Mouse (Mus musculus) heart, embryonic 12.5 days (tissue): Measurements from ENCODE around the gene Ddah2. TPM values are rescaled to one million over a fixed set of nuclear protein-coding genes. Genes with fewer than 3 reads are reported as not detected.
A peak's percentile ranks its signal among the peaks of the same experiment; 100 is the strongest.

Experiments used
- ATAC-seq: fragments of 200-750 bp; cut with Nextera tagmentation; 2 replicates; pipeline ENCODE4 v1.8.0; 2017; ENCODE audit warnings: moderate TSS enrichment, moderate library complexity; ENCODE audit not compliant: insufficient number of reproducible peaks, low FRiP score
- H3K27ac ChIP-seq: fragments of 300-500 bp; sonication (generic); 2 replicates; pipeline ENCODE4 v1.5.1; 2016; ENCODE audit warnings: mild to moderate bottlenecking, moderate library complexity; ENCODE audit not compliant: poor library complexity, severe bottlenecking
- H3K27me3 ChIP-seq: fragments of 300-500 bp; sonication (generic); replicated peaks from 2 replicates; pipeline ENCODE4 v1.6.1; 2016; ENCODE audit warnings: mild to moderate bottlenecking, moderate library complexity
- H3K36me3 ChIP-seq: fragments of 300-500 bp; sonication (generic); 2 replicates; pipeline ENCODE4 v1.6.1; 2016; ENCODE audit warnings: mild to moderate bottlenecking, moderate library complexity
- H3K4me1 ChIP-seq: fragments of 300-500 bp; sonication (generic); replicated peaks from 2 replicates; pipeline ENCODE4 v1.6.1; 2016; ENCODE audit warnings: mild to moderate bottlenecking
- H3K4me2 ChIP-seq: fragments of 300-500 bp; sonication (generic); 2 replicates; pipeline ENCODE4 v1.6.1; 2016; ENCODE audit warnings: mild to moderate bottlenecking, moderate library complexity
- H3K4me3 ChIP-seq: fragments of 300-500 bp; sonication (generic); 2 replicates; pipeline ENCODE4 v1.5.1; 2016; ENCODE audit warnings: mild to moderate bottlenecking
- H3K9ac ChIP-seq: fragments of 300-500 bp; sonication (generic); 2 replicates; pipeline ENCODE4 v1.6.1; 2016; ENCODE audit warnings: mild to moderate bottlenecking, moderate library complexity
- H3K9me3 ChIP-seq: fragments of 300-500 bp; sonication (generic); replicated peaks from 2 replicates; pipeline ENCODE4 v1.6.1; 2016; ENCODE audit warnings: mild to moderate bottlenecking, moderate library complexity
- WGBS: fragments of 180-500 bp; shearing (Covaris S2); methylation state at CpG from one replicate; pipeline ENCODE4 v1.1.7; 2016; 5-methylcytosine and 5-hydroxymethylcytosine counted together
- polyA plus RNA-seq: library from polyadenylated mRNA; unstranded; fragments of >200 nt; fragmentation: Nextera tagmentation; extraction: Ambion mirVana; gene quantifications from 2 replicates; pipeline ENCODE4 v1.2.1, GENCODE M21; 2016

The Ddah2 gene
- polyA plus RNA-seq, 1 experiment from 2014 or later, result 192 TPM

GRCm38 (mm10) chr17:35092403-35093198 lies 33.8 kb downstream of the Ddah2 start:
- ATAC-seq, result no peak
- WGBS, result 89% methylated on average over 14 of the region's 14 CpGs
- Histone ChIP-seq H3K4me1 (peaks cover 18% of the 10 kb centered on the region), H3K4me3 (no peak overlapping the region), H3K27me3 (no peaks in the 10 kb centered on the region), H3K9ac (no peak overlapping the region), H3K27ac (no peak overlapping the region), H3K4me2 (no peak overlapping the region), H3K9me3 (no peaks in the 10 kb centered on the region), H3K36me3 (peaks cover 70% of the 10 kb centered on the region)

- Histone ChIP-seq H3K36me3 (peaks cover 90% of the 10 kb centered on the region), H3K4me2 (no peak overlapping the region), H3K27me3 (no peaks in the 10 kb centered on the region), H3K9ac (0 out of 2 replicates have a peak overlapping the region, but pooled peaks have one; percentile 11), H3K4me3 (no peak overlapping the region), H3K4me1 (peaks cover 18% of the 10 kb centered on the region), H3K27ac (no peak overlapping the region), H3K9me3 (no peaks in the 10 kb centered on the region)
- ATAC-seq, result no peak
- WGBS, result 72% methylated on average over 15 of the region's 15 CpGs
Measured at GRCm38 (mm10) chr17:35094475-35095365, 35.9 kb downstream of the Ddah2 start.

- no peaks in the 10 kb centered on the region for H3K27me3 ChIP-seq
- WGBS, result 81% methylated on average over 12 of the region's 12 CpGs
Measured at GRCm38 (mm10) chr17:35096597-35096996, 37.8 kb downstream of the Ddah2 start.

GRCm38 (mm10) chr17:35097164-35097655 lies 38.4 kb downstream of the Ddah2 start:
- Histone ChIP-seq H3K9ac (no peak overlapping the region), H3K9me3 (no peaks in the 10 kb centered on the region), H3K4me3 (no peak overlapping the region), H3K36me3 (peaks cover 96% of the 10 kb centered on the region), H3K4me1 (peaks cover 21% of the 10 kb centered on the region), H3K27ac (no peak overlapping the region), H3K27me3 (no peaks in the 10 kb centered on the region), H3K4me2 (no peak overlapping the region)
- ATAC-seq, result no peak
- WGBS, result 88% methylated on average over 12 of the region's 12 CpGs

More at GRCm38 (mm10) chr17:35096597-35096996, 37.8 kb downstream of the Ddah2 start:
- H3K9me3 ChIP-seq, result no peaks in the 10 kb centered on the region
- H3K4me2 ChIP-seq, result no peak overlapping the region
- ATAC-seq, result no peak
- H3K36me3 ChIP-seq, result peaks cover 96% of the 10 kb centered on the region
- no peak overlapping the region for H3K4me3 ChIP-seq
- H3K4me1 ChIP-seq, result peaks cover 16% of the 10 kb centered on the region
- H3K9ac ChIP-seq, result peak overlapping the region; percentile 38; the same call in 1 of the 2 replicates
- no peak overlapping the region for H3K27ac ChIP-seq

GRCm38 (mm10) chr17:35100196-35100765 lies 41.4 kb downstream of the Ddah2 start:
- no peaks in the 10 kb centered on the region for H3K27me3 ChIP-seq
- 52% methylated on average over 10 of the region's 10 CpGs for WGBS
- H3K9me3 ChIP-seq, result no peaks in the 10 kb centered on the region
- ATAC-seq, result no peak
- peaks cover 86% of the 10 kb centered on the region for H3K36me3 ChIP-seq
- H3K4me3 ChIP-seq, result no peak overlapping the region
- peaks cover 29% of the 10 kb centered on the region for H3K4me1 ChIP-seq
- H3K27ac ChIP-seq, result no peak overlapping the region
- no peak overlapping the region for H3K4me2 ChIP-seq
- 0 out of 2 replicates have a peak overlapping the region, but pooled peaks have one; percentile 17 for H3K9ac ChIP-seq

GRCm38 (mm10) chr17:35101161-35101560 lies 42.3 kb downstream of the Ddah2 start:
- Histone ChIP-seq H3K4me2 (no peak overlapping the region), H3K9ac (no peak overlapping the region), H3K4me3 (no peak overlapping the region), H3K36me3 (peaks cover 77% of the 10 kb centered on the region), H3K27me3 (no peaks in the 10 kb centered on the region), H3K9me3 (no peaks in the 10 kb centered on the region), H3K4me1 (peaks cover 29% of the 10 kb centered on the region), H3K27ac (no peak overlapping the region)
- no peak for ATAC-seq
- WGBS, result 87% methylated on average over 11 of the region's 11 CpGs

- 69% methylated on average over 8 of the region's 8 CpGs for WGBS
- Histone ChIP-seq H3K36me3 (peaks cover 66% of the 10 kb centered on the region), H3K4me2 (no peak overlapping the region), H3K27ac (no peak overlapping the region), H3K4me3 (no peak overlapping the region), H3K9ac (no peak overlapping the region), H3K4me1 (peaks cover 29% of the 10 kb centered on the region), H3K9me3 (no peaks in the 10 kb centered on the region), H3K27me3 (no peaks in the 10 kb centered on the region)
- no peak for ATAC-seq
Measured at GRCm38 (mm10) chr17:35102299-35102698, 43.5 kb downstream of the Ddah2 start.

- WGBS, result 52% methylated on average over 6 of the region's 6 CpGs
- no peak overlapping the region for H3K4me2 ChIP-seq
- ATAC-seq, result no peak
Measured at GRCm38 (mm10) chr17:35103221-35103690, 44.4 kb downstream of the Ddah2 start.

GRCm38 (mm10) chr17:35104079-35104478 lies 45.2 kb downstream of the Ddah2 start:
- 83% methylated on average over 7 of the region's 7 CpGs for WGBS
- Histone ChIP-seq H3K4me3 (no peak overlapping the region), H3K36me3 (peaks cover 49% of the 10 kb centered on the region), H3K9me3 (no peaks in the 10 kb centered on the region), H3K9ac (no peak overlapping the region), H3K27me3 (no peaks in the 10 kb centered on the region), H3K4me2 (no peak overlapping the region), H3K4me1 (peaks cover 29% of the 10 kb centered on the region), H3K27ac (no peak overlapping the region)
- ATAC-seq, result no peak

More at GRCm38 (mm10) chr17:35103221-35103690, 44.4 kb downstream of the Ddah2 start:
- Histone ChIP-seq H3K9me3 (no peaks in the 10 kb centered on the region), H3K27ac (no peak overlapping the region), H3K36me3 (peaks cover 57% of the 10 kb centered on the region), H3K4me3 (no peak overlapping the region), H3K4me1 (peaks cover 29% of the 10 kb centered on the region), H3K27me3 (no peaks in the 10 kb centered on the region), H3K9ac (no peak overlapping the region)

- H3K36me3 ChIP-seq, result peaks cover 42% of the 10 kb centered on the region
- 52% methylated on average over 6 of the region's 6 CpGs for WGBS
- no peak overlapping the region for H3K27ac ChIP-seq
- no peaks in the 10 kb centered on the region for H3K9me3 ChIP-seq
- peaks cover 29% of the 10 kb centered on the region for H3K4me1 ChIP-seq
- no peak overlapping the region for H3K4me3 ChIP-seq
- ATAC-seq, result no peak
- H3K27me3 ChIP-seq, result no peaks in the 10 kb centered on the region
- no peak overlapping the region for H3K9ac ChIP-seq
- no peak overlapping the region for H3K4me2 ChIP-seq
Measured at GRCm38 (mm10) chr17:35104754-35105153, 45.9 kb downstream of the Ddah2 start.
